Mouse (Mus musculus): Measurements from ENCODE around the gene Wnk2.

- 0 out of 2 replicates have a peak, but pooled peaks have one; percentile 23 for TF ChIP-seq EP300 (IDR thresholded peaks at IDR 0.05; ENCODE audit: insufficient read depth, low read depth, low read length)
- no peak for TF ChIP-seq CTCF (IDR thresholded peaks at IDR 0.05)
These were observed 49.0 kb upstream of the Wnk2 start for GRCm38 (mm10) chr13:49196766-49197165.
